Mouse (Mus musculus) lung, adult 2 months (tissue): Measurements from ENCODE around the gene Ern1.

ENCODE experiments used
- CTCF ChIP-seq: fragments of 200-500 bp; IDR thresholded peaks from 2 replicates; pipeline ENCODE4 v1.5.1; 2011; ENCODE audit warnings: mild to moderate bottlenecking, low read length, control low read depth; ENCODE audit not compliant: insufficient read depth
- POLR2A ChIP-seq: fragments of 200-500 bp; IDR thresholded peaks from 2 replicates; pipeline ENCODE4 v1.6.1; 2011; ENCODE audit warnings: low read depth, mild to moderate bottlenecking, control low read depth, low read length, borderline replicate concordance; ENCODE audit errors: extremely low read depth

- TF ChIP-seq CTCF: no peak
- no peak for TF ChIP-seq POLR2A
Observed at GRCm38 (mm10) chr11:106522538-106522937, 34.9 kb upstream of the Ern1 start.
